Mouse (Mus musculus): ENCODE results near the gene Sgta.
"Not testable (repeated sequence)": the region's sequence is repeated elsewhere in the genome, so short reads cannot be mapped to it uniquely, and the experiment has no call there.

The Sgta gene

GRCm38 (mm10) chr10:81059603-81060543 lies at the start of gene Sgta:
TSS of gene Sgta (minus strand) at chr10:81060181.
- DNase-seq (ENCODE audit: low spot score in 2 of 2), result peak; percentile 94 to 96

- DNase-seq (ENCODE audit: low spot score in 2 of 2), result peak; percentile 92 to 97
Observed at GRCm38 (mm10) chr10:81106113-81106721, 46.2 kb upstream of the Sgta start.

GRCm38 (mm10) chr10:81105565-81106112 lies 45.7 kb upstream of the Sgta start, which contains the start of gene Map2k2:
TSS of gene Map2k2 (plus strand) at chr10:81105915.
- peak; percentile 98 to 99 for DNase-seq (ENCODE audit: low spot score in 2 of 2)

GRCm38 (mm10) chr10:81094931-81095678 lies 35.1 kb upstream of the Sgta start:
- no peak for DNase-seq (ENCODE audit: low spot score in 2 of 2)

- no peak for DNase-seq (ENCODE audit: low spot score in 2 of 2)
Observed at GRCm38 (mm10) chr10:81092465-81093250, 32.7 kb upstream of the Sgta start.

GRCm38 (mm10) chr10:81090621-81091020 lies 30.6 kb upstream of the Sgta start:
- DNase-seq (ENCODE audit: low spot score in 2 of 2), result no peak

- DNase-seq (ENCODE audit: low spot score in 2 of 2), result no peak
Observed at GRCm38 (mm10) chr10:81089216-81089615, 29.2 kb upstream of the Sgta start.

GRCm38 (mm10) chr10:81087021-81087420 lies 27.0 kb upstream of the Sgta start:
- DNase-seq (ENCODE audit: low spot score in 2 of 2), result no peak

- DNase-seq (ENCODE audit: low spot score in 2 of 2), result peak; percentile 67 to 85
Observed at GRCm38 (mm10) chr10:81082168-81082960, 22.4 kb upstream of the Sgta start.

- DNase-seq (ENCODE audit: low spot score in 2 of 2), result no peak
Observed at GRCm38 (mm10) chr10:81080008-81080655, 20.2 kb upstream of the Sgta start.

- DNase-seq (ENCODE audit: low spot score in 2 of 2), result no peak
Observed at GRCm38 (mm10) chr10:81077916-81078315, 17.9 kb upstream of the Sgta start.

GRCm38 (mm10) chr10:81076356-81076755 lies 16.4 kb upstream of the Sgta start:
- DNase-seq (ENCODE audit: low spot score in 2 of 2), result no peak

GRCm38 (mm10) chr10:81075734-81076133 lies 15.8 kb upstream of the Sgta start:
- no peak for DNase-seq (ENCODE audit: low spot score in 2 of 2)

GRCm38 (mm10) chr10:81073464-81073863 lies 13.5 kb upstream of the Sgta start:
- peak; percentile 49 to 83 for DNase-seq (ENCODE audit: low spot score in 2 of 2)

GRCm38 (mm10) chr10:81072290-81072689 lies 12.3 kb upstream of the Sgta start:
- DNase-seq (ENCODE audit: low spot score in 2 of 2), result no peak

- peak; percentile 95 to 97 for DNase-seq (ENCODE audit: low spot score in 2 of 2)
Observed at GRCm38 (mm10) chr10:81069836-81070235, 9.9 kb upstream of the Sgta start, which contains the start of gene Thop1. TSS of gene Thop1 (plus strand) at chr10:81070035.

GRCm38 (mm10) chr10:81068706-81069105 lies 8.7 kb upstream of the Sgta start:
- DNase-seq (ENCODE audit: low spot score in 2 of 2), result no peak

GRCm38 (mm10) chr10:81064519-81064918 lies 4.5 kb upstream of the Sgta start:
- DNase-seq (ENCODE audit: low spot score in 2 of 2), result not testable (repeated sequence)

- DNase-seq (ENCODE audit: low spot score in 2 of 2), result no peak
Observed at GRCm38 (mm10) chr10:81062710-81063109, 2.7 kb upstream of the Sgta start.

- DNase-seq (ENCODE audit: low spot score in 2 of 2), result no peak
Observed at GRCm38 (mm10) chr10:81058896-81059295, 1.1 kb downstream of the Sgta start.
